8 mouse cellular contexts compared by ENCODE assay signal in the genomic region with DNA sequence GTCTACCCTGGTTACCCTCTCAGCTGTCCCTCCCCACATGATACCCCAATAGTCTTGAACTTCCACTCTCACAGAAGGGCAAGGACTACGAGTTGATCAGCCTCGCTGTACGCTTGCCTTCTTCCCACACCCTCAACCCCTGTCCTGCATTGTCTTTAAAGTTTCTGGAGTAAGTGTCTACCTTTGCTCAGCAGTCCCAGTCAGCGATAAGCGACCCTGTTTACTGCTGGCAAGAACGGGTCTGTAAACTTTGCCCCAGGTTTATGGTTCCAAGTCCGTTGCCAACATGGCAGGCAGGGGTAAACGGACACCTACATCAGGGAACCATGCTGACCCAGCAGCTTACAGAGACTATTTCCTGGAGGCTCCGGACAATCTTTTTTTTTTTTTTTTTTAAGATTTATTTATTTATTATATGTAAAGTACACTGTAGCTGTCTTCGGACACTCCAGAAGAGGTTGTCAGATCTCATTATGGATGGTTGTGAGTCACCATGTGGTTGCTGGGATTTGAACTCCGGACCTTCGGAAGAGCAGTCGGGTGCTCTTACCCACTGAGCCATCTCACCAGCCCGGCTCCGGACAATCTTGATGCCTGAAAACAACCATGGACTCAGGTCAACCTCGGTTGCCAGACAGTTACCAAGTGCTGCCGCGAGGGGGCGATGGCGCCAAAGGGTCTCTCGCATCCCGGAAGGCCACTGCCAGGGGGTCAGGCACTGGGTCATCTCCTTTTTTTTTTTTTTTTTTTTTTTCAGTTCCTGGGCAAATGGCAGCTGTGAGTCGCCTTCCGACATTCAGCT. TPM values are rescaled to one million over a fixed set of nuclear protein-coding genes. Genes with fewer than 3 reads are reported as not detected.
DNase-seq lines count a peak whose midpoint lies in the region; ATAC-seq and TF ChIP-seq lines count a peak whose summit lies in the region.

No protein-coding gene starts in this region.

- H3K4me1 ChIP-seq in cortical plate, adult 2 months (ENCODE audit: control insufficient read depth, insufficient read depth, low read length): peaks cover 2% of the 10 kb centered on the region; the same call in 1 of the 2 replicates
- peaks cover 16% of the 10 kb centered on the region for H3K4me1 ChIP-seq in intestine, embryonic 14.5 days (replicated peaks; ENCODE audit: control insufficient read depth, insufficient read depth, low read length)

- ATAC-seq in intestine, embryonic 14.5 days (replicated peaks; ENCODE audit: low FRiP score, low TSS enrichment, low read depth): peak; percentile 62

- peak overlapping the region; percentile 25 for H3K4me2 ChIP-seq in intestine, embryonic 14.5 days (ENCODE audit: low read length)

- intact Hi-C loops in gastrocnemius, postnatal 36 days (cut with DNase I): loop anchor here (2.0 kb wide), 1 partner anchor 239 kb away; no protein-coding TSS in a partner anchor
- intact Hi-C loops in left cerebral cortex, postnatal 25 days (cut with DNase I): loop anchor here (2.0 kb wide), 1 partner anchor 239 kb away; no protein-coding TSS in a partner anchor

- peak; percentile 72 for TF ChIP-seq CTCF in cortical plate, adult 2 months (IDR thresholded peaks at IDR 0.05; ENCODE audit: extremely low read depth, insufficient read depth, low read length)

- peak; percentile 69 for DNase-seq in adipocyte (ENCODE audit: low spot score)
- DNase-seq in gastrocnemius, postnatal 36 days: peak; percentile 80 to 83
- DNase-seq in intestine, embryonic 14.5 days (ENCODE audit: low spot score): peak; percentile 92
- DNase-seq in left cerebral cortex, postnatal 25 days (ENCODE audit: low spot score in 2 of 2): peak; percentile 51 to 55
- peak; percentile 88 for DNase-seq in mesoderm, embryonic 11.5 days (ENCODE audit: low read depth, low spot score)
- peak; percentile 43 for DNase-seq in right cerebral cortex, postnatal 25 days
- peak; percentile 67 to 80 for DNase-seq in urinary bladder, postnatal 36 days (ENCODE audit: low spot score in 2 of 2)

- H3K4me3 ChIP-seq in cortical plate, adult 2 months (ENCODE audit: insufficient read depth, low read length): 0 out of 2 replicates have a peak overlapping the region, but pooled peaks have one; percentile 9
- H3K4me3 ChIP-seq in intestine, embryonic 14.5 days (ENCODE audit: low read depth, low read length): no peak overlapping the region

- no peak for TF ChIP-seq POLR2A in cortical plate, adult 2 months (IDR thresholded peaks at IDR 0.05; ENCODE audit: extremely low read depth, insufficient read depth, low read length)

- 15% methylated on average over 24 of the region's 24 CpGs for WGBS in intestine, embryonic 14.5 days

- no peaks in the 10 kb centered on the region for H3K9me3 ChIP-seq in intestine, embryonic 14.5 days (ENCODE audit: control insufficient read depth, low read length)

- H3K36me3 ChIP-seq in intestine, embryonic 14.5 days (ENCODE audit: control insufficient read depth, insufficient read depth, low read length): no peaks in the 10 kb centered on the region

- H3K27me3 ChIP-seq in intestine, embryonic 14.5 days (replicated peaks; ENCODE audit: control insufficient read depth, insufficient read depth, low read length): no peaks in the 10 kb centered on the region

- H3K27ac ChIP-seq in cortical plate, adult 2 months (ENCODE audit: insufficient read depth, low read length): no peak overlapping the region
- no peak overlapping the region for H3K27ac ChIP-seq in intestine, embryonic 14.5 days (ENCODE audit: low read depth)

- H3K9ac ChIP-seq in intestine, embryonic 14.5 days (ENCODE audit: low read length): no peak overlapping the region

RNA-seq across cellular contexts. Expression of gene Fam160b1, which starts 43.4 kb away (rescaled TPM):
- 16.8 and 16.9 TPM in 2 replicates for polyA plus RNA-seq in cortical plate, adult 2 months (2012; rRNA removed)
- total RNA-seq in gastrocnemius, postnatal 36 days (2021): 10 to 100 TPM in 1 of 2 experiments, 1 to 10 TPM in 1; 9.6 to 11.8 TPM
- polyA plus RNA-seq in intestine, embryonic 14.5 days (2014; fragmentation: Nextera tagmentation; extraction: Ambion mirVana): 16.4 and 18.2 TPM in 2 replicates
- 10 to 100 TPM; 23.3 to 24.0 TPM for total RNA-seq in left cerebral cortex, postnatal 25 days (2021)

RNA-seq across cellular contexts. Expression of gene Trub1, which starts 48.8 kb away (rescaled TPM):
- 25.9 and 27.3 TPM in 2 replicates for polyA plus RNA-seq in cortical plate, adult 2 months (2012; rRNA removed)
- total RNA-seq in gastrocnemius, postnatal 36 days (2021): 1 to 10 TPM; 4.4 to 4.7 TPM
- polyA plus RNA-seq in intestine, embryonic 14.5 days (2014; fragmentation: Nextera tagmentation; extraction: Ambion mirVana): 27.6 and 28.7 TPM in 2 replicates
- 10 to 100 TPM; 15.0 to 15.4 TPM for total RNA-seq in left cerebral cortex, postnatal 25 days (2021)
